Mouse (Mus musculus) neural tube, embryonic 15.5 days (tissue): Measurements from ENCODE around the gene Gja4. TPM values are rescaled to one million over a fixed set of nuclear protein-coding genes. Genes with fewer than 3 reads are reported as not detected.

ENCODE experiments used
- ATAC-seq: fragments of 200-750 bp; cut with Nextera tagmentation; 2 replicates; pipeline ENCODE4 v1.8.0; 2017; ENCODE audit warnings: mild to moderate bottlenecking, moderate TSS enrichment, moderate library complexity; ENCODE audit not compliant: low FRiP score
- H3K27ac ChIP-seq: fragments of 300-500 bp; sonication (generic); replicated peaks from 2 replicates; pipeline ENCODE4 v1.5.1; 2015; ENCODE audit warnings: mild to moderate bottlenecking, inconsistent platforms
- H3K27me3 ChIP-seq: fragments of 300-500 bp; sonication (generic); replicated peaks from 2 replicates; pipeline ENCODE4 v1.6.1; 2015; ENCODE audit warnings: inconsistent platforms
- H3K36me3 ChIP-seq: fragments of 300-500 bp; sonication (generic); 2 replicates; pipeline ENCODE4 v1.6.1; 2015; ENCODE audit warnings: inconsistent platforms
- H3K4me1 ChIP-seq: fragments of 300-500 bp; sonication (generic); 2 replicates; pipeline ENCODE4 v1.6.1; 2015; ENCODE audit warnings: inconsistent platforms
- H3K4me2 ChIP-seq: fragments of 300-500 bp; sonication (generic); 2 replicates; pipeline ENCODE4 v1.6.1; 2015; ENCODE audit warnings: inconsistent platforms, mild to moderate bottlenecking, moderate library complexity
- H3K4me3 ChIP-seq: fragments of 300-500 bp; sonication (generic); replicated peaks from 2 replicates; pipeline ENCODE4 v1.5.1; 2015; ENCODE audit warnings: mild to moderate bottlenecking, inconsistent platforms
- H3K9ac ChIP-seq: fragments of 300-500 bp; sonication (generic); replicated peaks from 2 replicates; pipeline ENCODE4 v1.6.1; 2015; ENCODE audit warnings: mild to moderate bottlenecking, inconsistent platforms
- H3K9me3 ChIP-seq: fragments of 300-500 bp; sonication (generic); replicated peaks from 2 replicates; pipeline ENCODE4 v1.6.1; 2016; ENCODE audit warnings: inconsistent platforms
- WGBS: fragments of 180-500 bp; shearing (Covaris S2); methylation state at CpG from one replicate; pipeline ENCODE4 v1.1.7; 2015; ENCODE audit warnings: mixed read lengths; 5-methylcytosine and 5-hydroxymethylcytosine counted together
- polyA plus RNA-seq: library from polyadenylated mRNA; unstranded; fragments of >200 nt; fragmentation: Nextera tagmentation; extraction: Ambion mirVana; gene quantifications from 2 replicates; pipeline ENCODE4 v1.2.1, GENCODE M21; 2015

The Gja4 gene
- polyA plus RNA-seq = 20.4 and 20.5 TPM in 2 replicates

DNA sequence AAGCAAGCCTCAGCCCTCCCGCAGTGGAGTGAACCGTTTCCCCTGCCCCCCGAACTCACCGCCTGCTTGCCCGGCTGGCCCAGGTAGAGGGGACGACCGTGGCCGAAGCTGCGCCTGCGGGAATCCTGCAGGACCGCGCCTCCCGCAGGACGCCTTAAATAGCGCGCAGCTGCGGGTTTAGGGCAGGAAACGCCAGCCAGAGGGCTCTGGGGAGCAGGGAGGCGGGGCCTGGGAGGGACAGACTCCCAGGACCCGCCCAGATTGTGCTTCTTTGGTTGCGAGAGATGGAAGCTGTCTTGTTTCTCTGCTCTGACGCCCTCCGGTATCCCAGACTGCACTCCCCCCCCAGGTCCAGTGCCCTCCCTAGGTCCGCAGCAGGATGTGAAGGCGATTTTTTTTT lies at the start of gene Gja4:
TSS of gene Gja4 (minus strand) at position 179 of the 400 bp plus-strand sequence.
- H3K9me3 ChIP-seq = no peaks in the 10 kb centered on the region
- H3K4me3 ChIP-seq = peak within 1 kb of the TSS; percentile 57
- peaks cover 3% of the 10 kb centered on the region; the same call in 1 of the 2 replicates for H3K27me3 ChIP-seq
- WGBS = 0% methylated on average over 25 of the region's 25 CpGs
- peak within 1 kb of the TSS; percentile 66 for H3K9ac ChIP-seq
- peaks cover 15% of the 10 kb centered on the region for H3K4me1 ChIP-seq
- no peaks in the 10 kb centered on the region for H3K36me3 ChIP-seq
- ATAC-seq = peak; percentile 91
- peak within 1 kb of the TSS; percentile 90 for H3K4me2 ChIP-seq
- peak within 1 kb of the TSS; percentile 48; the same call in 1 of the 2 replicates for H3K27ac ChIP-seq

DNA sequence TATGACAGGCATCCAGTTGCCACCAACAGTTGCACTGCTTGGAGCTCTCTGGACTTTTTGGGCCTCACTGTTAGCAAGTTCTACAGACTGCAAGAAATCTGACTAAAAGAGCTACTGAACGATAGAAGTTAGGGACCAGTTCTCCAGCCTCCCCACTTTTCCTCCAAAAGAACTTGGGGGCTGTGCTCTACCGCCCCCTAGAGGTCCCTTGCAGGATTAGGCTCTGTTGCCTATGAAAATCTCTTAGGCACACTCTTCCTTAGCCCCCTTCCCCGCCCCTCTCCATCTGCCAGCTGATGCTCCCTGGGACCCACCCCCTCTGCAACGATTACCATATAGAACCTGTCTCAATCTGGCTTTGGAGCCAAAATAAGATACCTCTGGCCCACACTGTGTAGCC lies 49.5 kb upstream of the Gja4 start:
- H3K27ac ChIP-seq = no peak overlapping the region
- ATAC-seq = no peak
- H3K27me3 ChIP-seq = no peaks in the 10 kb centered on the region
- no peak overlapping the region for H3K9ac ChIP-seq
- H3K4me1 ChIP-seq = peaks cover 7% of the 10 kb centered on the region; the same call in 1 of the 2 replicates
- WGBS = 67% methylated on average over 4 of the region's 4 CpGs
- no peak overlapping the region for H3K4me2 ChIP-seq
- no peaks in the 10 kb centered on the region for H3K36me3 ChIP-seq
- H3K4me3 ChIP-seq = no peak overlapping the region
- no peaks in the 10 kb centered on the region for H3K9me3 ChIP-seq

DNA sequence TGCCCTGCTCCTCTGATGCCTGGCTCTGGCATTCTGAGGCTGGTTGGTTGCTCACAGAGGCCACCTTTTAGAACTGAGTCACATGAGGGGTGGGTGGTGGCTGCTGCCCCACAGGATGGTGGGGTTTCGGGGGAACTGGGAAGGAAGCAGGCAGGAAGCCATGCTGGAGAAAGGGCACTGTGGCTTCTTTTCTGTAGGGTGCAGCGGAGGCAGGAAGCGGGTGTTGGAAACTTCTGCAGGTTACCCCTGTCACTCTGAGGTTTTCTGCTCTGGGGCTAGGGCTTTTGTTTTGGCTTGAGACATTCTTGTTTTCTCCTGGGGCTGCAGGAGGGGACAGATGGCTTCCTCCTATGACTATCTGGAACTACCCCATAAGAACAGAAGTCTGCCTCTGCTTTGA lies 48.7 kb upstream of the Gja4 start:
- no peaks in the 10 kb centered on the region for H3K36me3 ChIP-seq
- H3K4me1 ChIP-seq = peaks cover 7% of the 10 kb centered on the region; the same call in 1 of the 2 replicates
- WGBS = 93% methylated on average over 3 of the region's 3 CpGs
- H3K27ac ChIP-seq = no peak overlapping the region
- H3K9me3 ChIP-seq = no peaks in the 10 kb centered on the region
- H3K4me3 ChIP-seq = no peak overlapping the region
- no peaks in the 10 kb centered on the region for H3K27me3 ChIP-seq
- no peak overlapping the region for H3K9ac ChIP-seq
- ATAC-seq = no peak
- no peak overlapping the region for H3K4me2 ChIP-seq

DNA sequence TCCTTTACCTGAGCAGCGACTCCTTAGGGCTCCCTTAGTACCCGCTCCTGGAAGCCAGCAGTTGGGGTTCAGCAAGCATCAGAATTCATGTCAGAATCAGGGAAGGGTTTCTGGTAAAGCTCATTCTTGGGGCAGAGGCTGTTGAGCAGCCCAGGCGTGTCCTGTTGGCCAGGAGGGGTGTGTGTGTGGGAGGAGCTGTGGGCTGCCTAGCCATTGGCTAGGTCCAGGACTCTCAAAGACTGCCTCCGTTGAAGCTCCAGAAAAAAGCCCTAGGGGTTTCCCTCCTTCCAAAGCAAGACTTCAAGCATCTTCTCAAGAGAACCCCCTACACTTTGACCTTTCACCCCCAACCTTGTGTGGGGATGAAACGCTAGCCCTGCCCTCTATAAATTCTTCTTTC lies 44.2 kb upstream of the Gja4 start, which contains the start of gene Gjb5:
TSS of gene Gjb5 (minus strand) at position 164 of the 400 bp plus-strand sequence.
- no peaks in the 10 kb centered on the region for H3K4me1 ChIP-seq
- H3K27ac ChIP-seq = no peak within 1 kb of the TSS
- no peaks in the 10 kb centered on the region for H3K9me3 ChIP-seq
- 0 out of 2 replicates have a peak within 1 kb of the TSS, but pooled peaks have one; percentile 16 for H3K4me2 ChIP-seq
- H3K4me3 ChIP-seq = no peak within 1 kb of the TSS
- WGBS = 31% methylated on average over 5 of the region's 5 CpGs
- no peak for ATAC-seq
- H3K27me3 ChIP-seq = no peaks in the 10 kb centered on the region
- H3K36me3 ChIP-seq = no peaks in the 10 kb centered on the region
- no peak within 1 kb of the TSS for H3K9ac ChIP-seq

DNA sequence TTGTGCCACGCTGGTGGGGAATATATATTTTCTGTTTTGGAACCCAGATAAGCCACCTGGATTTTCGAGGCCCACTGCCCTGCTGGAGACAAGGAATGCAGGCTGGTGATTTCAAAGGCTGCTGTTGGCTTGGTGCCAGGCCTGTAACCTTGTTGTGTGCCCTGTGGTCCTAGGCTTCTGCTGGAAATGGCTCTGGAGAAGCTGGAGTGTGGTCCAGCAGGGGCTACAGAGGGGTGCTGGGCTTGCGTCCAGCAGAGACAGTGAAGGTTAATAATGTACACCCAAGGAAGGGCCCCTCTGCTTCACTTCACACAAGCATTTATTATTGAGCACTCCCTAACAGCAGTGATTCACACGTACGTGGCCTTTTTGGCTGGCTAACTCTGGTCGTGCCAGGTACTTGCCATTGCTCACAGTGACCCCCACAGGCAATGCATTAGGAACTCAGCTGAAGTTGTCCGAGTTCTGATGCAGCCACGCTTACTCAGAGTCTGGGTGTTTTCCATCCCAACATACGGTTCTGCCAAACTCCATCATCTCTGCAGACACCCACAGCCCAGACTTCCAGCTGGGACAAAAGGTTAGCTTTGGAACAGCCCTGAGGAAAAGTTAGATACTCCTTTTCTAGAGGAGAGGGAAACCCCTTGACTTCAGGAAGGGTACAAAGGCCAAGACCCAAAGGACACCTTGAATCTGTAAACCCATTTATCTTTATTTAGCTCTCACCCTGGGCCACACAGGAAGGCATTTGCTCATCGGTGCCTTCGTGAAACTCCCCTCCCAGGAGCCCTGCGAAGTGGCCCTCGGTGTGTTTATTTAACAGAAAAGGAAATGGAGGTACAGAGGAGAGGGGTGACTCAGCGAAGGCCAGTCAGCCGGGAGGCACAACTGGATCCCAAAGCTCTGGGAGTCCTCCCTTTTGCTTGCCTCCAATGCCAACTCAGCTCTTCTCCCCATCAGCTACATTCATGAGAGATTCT lies 41.0 kb upstream of the Gja4 start:
- H3K4me3 ChIP-seq = no peak overlapping the region
- no peak for ATAC-seq
- 72% methylated on average over 15 of the region's 15 CpGs for WGBS

GRCm38 (mm10) chr4:127353951-127354438 lies 40.2 kb upstream of the Gja4 start, which contains the start of gene Gjb4:
Gene Gjb4 (minus strand): TSS chr4:127354081.
- no peaks in the 10 kb centered on the region for H3K36me3 ChIP-seq
- no peak within 1 kb of the TSS for H3K9ac ChIP-seq
- no peak for ATAC-seq
- no peak within 1 kb of the TSS for H3K4me3 ChIP-seq
- H3K9me3 ChIP-seq = no peaks in the 10 kb centered on the region
- no peak within 1 kb of the TSS for H3K4me2 ChIP-seq
- H3K27me3 ChIP-seq = no peaks in the 10 kb centered on the region
- 50% methylated on average over 8 of the region's 8 CpGs for WGBS
- H3K27ac ChIP-seq = no peak within 1 kb of the TSS
- H3K4me1 ChIP-seq = no peaks in the 10 kb centered on the region

More for the DNA sequence above, 41.0 kb upstream of the Gja4 start:
- Histone ChIP-seq H3K27ac (no peak overlapping the region), H3K9ac (no peak overlapping the region), H3K36me3 (no peaks in the 10 kb centered on the region), H3K9me3 (no peaks in the 10 kb centered on the region), H3K27me3 (no peaks in the 10 kb centered on the region), H3K4me1 (no peaks in the 10 kb centered on the region), H3K4me2 (no peak overlapping the region)

GRCm38 (mm10) chr4:127352594-127352993 lies 38.8 kb upstream of the Gja4 start:
- no peaks in the 10 kb centered on the region for H3K4me1 ChIP-seq
- no peaks in the 10 kb centered on the region for H3K36me3 ChIP-seq
- H3K27me3 ChIP-seq = no peaks in the 10 kb centered on the region
- no peak overlapping the region for H3K4me3 ChIP-seq
- no peaks in the 10 kb centered on the region for H3K9me3 ChIP-seq
- no peak overlapping the region for H3K27ac ChIP-seq
- no peak overlapping the region for H3K4me2 ChIP-seq
- H3K9ac ChIP-seq = no peak overlapping the region
- WGBS = 18% methylated on average over 1 of the region's 1 CpGs
- no peak for ATAC-seq

DNA sequence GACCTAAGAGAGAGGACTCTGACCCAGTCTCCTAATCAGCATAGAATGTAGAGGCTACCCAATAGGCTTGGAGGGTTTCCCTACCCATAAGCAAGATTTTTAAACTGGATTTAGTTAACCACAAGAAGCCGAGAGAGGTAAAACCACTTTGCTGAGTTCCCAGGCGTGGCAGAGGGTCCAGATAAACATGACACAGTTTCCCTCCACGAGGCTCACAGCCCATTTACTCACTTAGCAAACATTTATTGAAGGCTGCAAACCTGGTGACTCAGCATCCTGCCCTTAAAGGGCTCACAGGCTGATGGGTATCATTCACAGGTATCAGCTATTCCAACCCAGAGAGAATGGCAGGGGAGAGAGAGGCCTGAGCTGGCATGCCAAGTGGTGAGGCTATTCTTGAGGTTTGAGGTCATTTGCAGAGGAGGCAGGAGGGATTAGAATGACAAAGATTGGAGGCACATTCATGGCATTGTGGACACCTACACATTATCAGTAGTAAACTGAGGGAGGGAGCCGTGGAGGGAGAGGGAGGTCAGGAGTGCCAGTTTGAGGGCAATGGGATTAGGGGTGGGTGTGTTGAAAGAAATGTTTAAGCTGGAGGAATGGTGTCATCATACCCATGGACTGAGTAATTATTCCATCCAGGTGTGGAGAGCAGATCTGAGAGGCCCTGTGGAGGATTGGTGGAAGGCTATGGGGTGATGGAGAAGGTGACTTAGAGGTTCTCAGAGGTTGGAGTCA lies 35.9 kb upstream of the Gja4 start:
- ATAC-seq = no peak
- Histone ChIP-seq H3K4me1 (no peaks in the 10 kb centered on the region), H3K9me3 (no peaks in the 10 kb centered on the region), H3K27me3 (no peaks in the 10 kb centered on the region), H3K36me3 (no peaks in the 10 kb centered on the region), H3K9ac (no peak overlapping the region), H3K27ac (no peak overlapping the region), H3K4me2 (no peak overlapping the region), H3K4me3 (no peak overlapping the region)
- WGBS = 79% methylated on average over 4 of the region's 4 CpGs

GRCm38 (mm10) chr4:127345000-127345399 lies 31.2 kb upstream of the Gja4 start:
- WGBS = 90% methylated on average over 5 of the region's 5 CpGs

GRCm38 (mm10) chr4:127341372-127341771 lies 27.5 kb upstream of the Gja4 start:
- no peak overlapping the region for H3K4me3 ChIP-seq
- H3K27me3 ChIP-seq = no peaks in the 10 kb centered on the region
- WGBS = 65% methylated on average over 6 of the region's 6 CpGs
- no peaks in the 10 kb centered on the region for H3K36me3 ChIP-seq
- no peak overlapping the region for H3K27ac ChIP-seq
- no peaks in the 10 kb centered on the region for H3K9me3 ChIP-seq
- no peak overlapping the region for H3K9ac ChIP-seq
- H3K4me1 ChIP-seq = no peaks in the 10 kb centered on the region
- H3K4me2 ChIP-seq = no peak overlapping the region
- no peak for ATAC-seq

More at GRCm38 (mm10) chr4:127345000-127345399, 31.2 kb upstream of the Gja4 start:
- H3K9me3 ChIP-seq = no peaks in the 10 kb centered on the region
- H3K4me1 ChIP-seq = no peaks in the 10 kb centered on the region
- ATAC-seq = no peak
- H3K27me3 ChIP-seq = no peaks in the 10 kb centered on the region
- no peak overlapping the region for H3K4me2 ChIP-seq
- H3K36me3 ChIP-seq = no peaks in the 10 kb centered on the region
- no peak overlapping the region for H3K9ac ChIP-seq
- no peak overlapping the region for H3K27ac ChIP-seq
- H3K4me3 ChIP-seq = no peak overlapping the region

DNA sequence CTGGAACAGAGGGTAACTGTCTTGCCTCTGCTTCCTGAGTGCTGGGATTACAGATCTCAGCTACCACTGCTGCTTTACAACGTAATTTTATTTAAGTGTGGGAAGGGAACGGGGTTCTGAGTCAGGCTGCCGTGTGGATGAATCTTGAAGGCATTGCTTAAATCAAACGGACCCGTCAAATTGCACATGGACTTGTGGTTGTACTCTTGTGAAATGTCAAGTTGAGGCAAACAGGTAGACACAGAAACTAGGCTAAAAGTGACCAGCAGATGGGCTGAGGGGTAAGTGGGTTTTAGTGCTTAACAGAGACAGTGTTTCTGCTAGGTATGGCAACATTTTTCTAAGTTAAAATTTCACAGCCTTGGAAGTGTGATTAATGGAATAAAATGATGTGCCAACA lies 23.8 kb upstream of the Gja4 start:
- 90% methylated on average over 5 of the region's 5 CpGs for WGBS
- H3K4me3 ChIP-seq = no peak overlapping the region
- H3K4me2 ChIP-seq = no peak overlapping the region
- peaks cover 7% of the 10 kb centered on the region; the same call in 1 of the 2 replicates for H3K27me3 ChIP-seq
- H3K36me3 ChIP-seq = no peaks in the 10 kb centered on the region
- no peak overlapping the region for H3K9ac ChIP-seq
- no peak for ATAC-seq
- no peaks in the 10 kb centered on the region for H3K9me3 ChIP-seq
- no peaks in the 10 kb centered on the region for H3K4me1 ChIP-seq
- H3K27ac ChIP-seq = no peak overlapping the region
